Mouse (Mus musculus) liver, adult 2 months (tissue): ENCODE measurements at regions not wholly inside any gene's neighbourhood (a gene's known extent, or its start where the extent isn't known, plus 50 kb on each side); places are given as distances from the start of the nearest gene placed in this dataset.

Experiments used
- CTCF ChIP-seq: fragments of 200-500 bp; IDR thresholded peaks from 2 replicates; pipeline ENCODE4 v1.5.1; 2011; ENCODE audit warnings: low read depth, low read length, control low read depth
- POLR2A ChIP-seq: fragments of 200-500 bp; IDR thresholded peaks from 2 replicates; pipeline ENCODE4 v1.6.1; 2011; ENCODE audit warnings: low read length, control low read depth; ENCODE audit not compliant: insufficient read depth; ENCODE audit errors: extremely low read depth

DNA sequence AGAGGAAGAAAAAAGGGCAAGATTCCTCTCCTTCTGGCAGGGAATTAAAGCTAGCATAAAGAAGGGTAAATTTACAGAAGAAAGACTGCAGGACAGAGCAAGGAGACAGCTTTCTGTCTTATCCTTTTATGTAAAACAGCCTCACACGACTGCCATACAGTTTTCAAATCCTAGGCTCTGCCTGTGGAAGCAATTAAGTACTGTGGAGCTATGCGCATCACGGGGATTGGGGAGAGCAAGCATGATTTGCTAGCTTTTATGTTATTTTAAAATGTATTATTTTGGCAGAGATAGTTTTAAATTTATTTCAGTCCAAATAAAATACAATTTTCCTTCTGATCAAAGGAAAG lies 74.2 kb upstream of the Slc39a10 start:
- TF ChIP-seq POLR2A (no peak), CTCF (no peak)
